Mouse (Mus musculus) C3H10T1/2 (cell line): Measurements from ENCODE around the gene Ppp1r13b. TPM values are rescaled to one million over a fixed set of nuclear protein-coding genes. Genes with fewer than 3 reads are reported as not detected.

Experiments used
- polyA plus RNA-seq, 2 experiments: library from polyadenylated mRNA; unstranded; fragments of >200 nt; fragmentation: generic; extraction: Trizol; gene quantifications; one replicate each; pipeline ENCODE4 v1.2.1; 2012; ENCODE audit warnings: missing spikeins in 2 of 2

Gene Ppp1r13b
- 1 to 10 TPM; 1.1 to 6.1 TPM for polyA plus RNA-seq

GRCm38 (mm10) chr12:111907970-111908681 is at the start of gene Ppp1r13b:
Ppp1r13b (minus strand) TSS chr12:111908110.

GRCm38 (mm10) chr12:111813766-111814617 is 93.9 kb downstream of the Ppp1r13b start, which contains the start of the genes Xrcc3 and Zfyve21:
Xrcc3 (minus strand) TSS chr12:111813873.
Zfyve21 (plus strand) TSS chr12:111814170.

Other genes with a start within 250 kb of the Ppp1r13b start
- 1 to 10 TPM in 1 of 2 experiments, under 1 TPM in 1; 0.11 to 1.5 TPM for gene Ckb, start 235.8 kb downstream of the Ppp1r13b start, polyA plus RNA-seq
- gene Trmt61a, start 230.0 kb downstream of the Ppp1r13b start, polyA plus RNA-seq: 1 to 10 TPM; 4.9 to 9.1 TPM
- gene Bag5, start 194.9 kb downstream of the Ppp1r13b start, polyA plus RNA-seq: 10 to 100 TPM in 1 of 2 experiments, 1 to 10 TPM in 1; 3.7 to 22.5 TPM
- 10 to 100 TPM; 19.9 to 33.9 TPM for gene Apopt1, start 194.8 kb downstream of the Ppp1r13b start, polyA plus RNA-seq
- gene Klc1, start 149.3 kb downstream of the Ppp1r13b start, polyA plus RNA-seq: 10 to 100 TPM; 43.6 to 71.2 TPM
- 1 to 10 TPM; 2.7 to 8.2 TPM for gene Xrcc3, start 94.2 kb downstream of the Ppp1r13b start, polyA plus RNA-seq
- gene Zfyve21, start 93.9 kb downstream of the Ppp1r13b start, polyA plus RNA-seq: 10 to 100 TPM; 10.2 to 36.9 TPM
- gene Atp5mpl, start 58.9 kb upstream of the Ppp1r13b start, polyA plus RNA-seq: 100 to 1,000 TPM; 184 to 519 TPM
- gene Tdrd9, start 63.4 kb upstream of the Ppp1r13b start, polyA plus RNA-seq: under 1 TPM; 0.01 to 0.05 TPM
- not detected for gene Rd3l, start 73.2 kb upstream of the Ppp1r13b start, polyA plus RNA-seq
- gene Aspg, start 198.6 kb upstream of the Ppp1r13b start, polyA plus RNA-seq: under 1 TPM; 0.06 to 0.11 TPM
- gene Kif26a, start 238.1 kb upstream of the Ppp1r13b start, polyA plus RNA-seq: under 1 TPM in 1 of 2 experiments, not detected in 1; 0.04 TPM